Mouse (Mus musculus): ENCODE results near the gene Zpld1.

DNA sequence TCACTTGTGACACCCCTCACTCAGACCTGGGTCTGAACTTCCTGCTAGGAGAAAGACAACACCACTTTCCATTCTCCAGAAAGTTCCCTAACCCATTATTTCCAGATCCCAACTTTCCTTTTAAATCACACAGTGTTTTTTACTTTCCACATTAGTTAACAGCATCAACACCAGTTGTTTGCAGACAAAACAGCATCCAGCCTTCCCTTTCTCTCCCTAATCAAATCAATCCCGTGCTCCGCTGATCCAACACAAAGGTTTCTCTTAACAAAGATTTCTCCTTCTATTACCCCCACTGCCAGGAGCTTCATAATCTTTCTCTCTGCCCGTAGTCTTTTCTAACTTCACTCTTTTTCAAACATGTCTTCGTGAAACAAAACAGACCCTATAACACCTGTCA lies 32.5 kb downstream of the Zpld1 start:
- TF ChIP-seq FLI1 (IDR thresholded peaks at IDR 0.05; ENCODE audit: low read length), result no peak
- no peak for TF ChIP-seq GATA1 (IDR thresholded peaks at IDR 0.05; ENCODE audit: borderline replicate concordance, low read length)
